Mouse (Mus musculus) fat pad, adult 2 months (tissue): ENCODE measurements around the gene Tmem41b.
"Not testable (repeated sequence)": the region's sequence is repeated elsewhere in the genome, so short reads cannot be mapped to it uniquely, and the experiment has no call there.

Experiments
- DNase-seq: peaks from one replicate; pipeline ENCODE4 v3.0.0-alpha.2; 2011; ENCODE audit warnings: low read depth, low spot score; ENCODE audit errors: extremely low read depth

Gene Tmem41b

GRCm38 (mm10) chr7:109986775-109987174, at the start of gene Tmem41b:
Gene Tmem41b, minus strand, starts transcription at chr7:109986929.
- DNase-seq: not testable (repeated sequence)

GRCm38 (mm10) chr7:110030342-110030741, 43.6 kb upstream of the Tmem41b start:
- no peak for DNase-seq

GRCm38 (mm10) chr7:110028826-110029225, 42.1 kb upstream of the Tmem41b start:
- no peak for DNase-seq

GRCm38 (mm10) chr7:110026594-110026993, 39.9 kb upstream of the Tmem41b start:
- no peak for DNase-seq

GRCm38 (mm10) chr7:110023553-110023952, 36.8 kb upstream of the Tmem41b start:
- DNase-seq: no peak

- DNase-seq: no peak
Measured at GRCm38 (mm10) chr7:110018631-110019482, 32.1 kb upstream of the Tmem41b start.

- no peak for DNase-seq
Measured at GRCm38 (mm10) chr7:110018117-110018630, 31.4 kb upstream of the Tmem41b start, which contains the start of gene Ipo7. Gene Ipo7, plus strand, starts transcription at chr7:110018274.

GRCm38 (mm10) chr7:110014272-110014671, 27.5 kb upstream of the Tmem41b start:
- DNase-seq: no peak

- DNase-seq: peak; percentile 81
Measured at GRCm38 (mm10) chr7:110011417-110011816, 24.7 kb upstream of the Tmem41b start.

- no peak for DNase-seq
Measured at GRCm38 (mm10) chr7:110009084-110009483, 22.4 kb upstream of the Tmem41b start.

- DNase-seq: no peak
Measured at GRCm38 (mm10) chr7:110008513-110008912, 21.8 kb upstream of the Tmem41b start.

- DNase-seq: no peak
Measured at GRCm38 (mm10) chr7:110006471-110007195, 19.9 kb upstream of the Tmem41b start.

- no peak for DNase-seq
Measured at GRCm38 (mm10) chr7:110005976-110006375, 19.2 kb upstream of the Tmem41b start.

- DNase-seq: no peak
Measured at GRCm38 (mm10) chr7:110002968-110003367, 16.2 kb upstream of the Tmem41b start.

GRCm38 (mm10) chr7:110002092-110002491, 15.4 kb upstream of the Tmem41b start:
- DNase-seq: no peak

GRCm38 (mm10) chr7:109998388-109998787, 11.7 kb upstream of the Tmem41b start:
- DNase-seq: no peak

- DNase-seq: no peak
Measured at GRCm38 (mm10) chr7:109993157-109993959, 6.6 kb upstream of the Tmem41b start.

- DNase-seq: no peak
Measured at GRCm38 (mm10) chr7:109991286-109991685, 4.6 kb upstream of the Tmem41b start.

- peak; percentile 88 for DNase-seq
Measured at GRCm38 (mm10) chr7:109986133-109986669, 528 bp downstream of the Tmem41b start.

GRCm38 (mm10) chr7:109985661-109986132, 1.0 kb downstream of the Tmem41b start:
- no peak for DNase-seq
